Comparison of ENCODE assay signal across 26 mouse cellular contexts in the genomic region with DNA sequence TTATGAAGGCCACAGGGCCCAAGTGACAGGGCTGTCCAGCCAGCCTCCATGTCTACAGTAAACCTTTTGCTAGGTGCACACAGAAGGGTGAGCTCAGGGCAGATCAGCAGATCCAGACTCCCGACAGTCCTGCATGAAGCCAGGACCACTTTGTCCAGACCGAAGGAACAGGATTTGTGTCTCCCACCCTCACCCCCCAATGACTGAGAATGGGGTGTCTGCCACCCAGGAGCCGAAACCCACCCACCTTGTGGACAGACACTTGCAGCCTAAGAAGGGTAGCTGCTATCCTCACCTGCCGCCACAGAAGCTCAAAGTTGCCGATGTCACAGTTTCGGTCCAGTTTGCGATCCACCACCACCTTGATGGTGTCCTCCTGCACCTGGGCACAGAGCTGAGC. TPM values are rescaled to one million over a fixed set of nuclear protein-coding genes. Genes with fewer than 3 reads are reported as not detected.
"Had no signal": no experiment of that assay in that cellular context is flagged by ENCODE, and none has a peak within 500 bp of the region (broad histone marks: within the 10 kb centered on the region; RNA-seq: fewer than 3 reads in every experiment).

No protein-coding gene starts in this region.

- H3K4me3 ChIP-seq: midbrain, embryonic 10.5 days; midbrain, embryonic 13.5 days; midbrain, embryonic 15.5 days; myocyte; neural tube, embryonic 13.5 days; neural tube, embryonic 15.5 days had no signal

- H3K9me3 ChIP-seq: midbrain, embryonic 10.5 days; midbrain, embryonic 13.5 days; midbrain, embryonic 15.5 days; neural tube, embryonic 13.5 days; neural tube, embryonic 15.5 days had no signal

- H3K4me1 ChIP-seq: midbrain, embryonic 10.5 days; midbrain, embryonic 15.5 days; neural tube, embryonic 13.5 days; neural tube, embryonic 15.5 days had no signal

- H3K4me2 ChIP-seq: lung, embryonic 14.5 days; midbrain, embryonic 13.5 days; midbrain, embryonic 15.5 days; neural tube, embryonic 13.5 days; neural tube, embryonic 15.5 days had no signal

- H3K27me3 ChIP-seq: midbrain, embryonic 13.5 days; midbrain, embryonic 15.5 days; neural tube, embryonic 13.5 days; neural tube, embryonic 15.5 days had no signal

- H3K36me3 ChIP-seq: midbrain, embryonic 10.5 days; midbrain, embryonic 13.5 days; midbrain, embryonic 15.5 days; neural tube, embryonic 13.5 days; neural tube, embryonic 15.5 days had no signal

- DNase-seq: lung, adult 18-20 months; lung, embryonic 14.5 days; lung, postnatal 10 days; retina, postnatal 1 day; right cerebral cortex, adult 18-20 months; right cerebral cortex, postnatal 25 days; right cerebral cortex, postnatal 4 days; spleen, adult 18-20 months; thymus, adult 18-20 months; thymus, postnatal 14 days; thymus, postnatal 36 days had no signal

- ATAC-seq: midbrain, embryonic 13.5 days; midbrain, embryonic 15.5 days had no signal

- H3K27ac ChIP-seq: liver, embryonic 14.5 days; midbrain, embryonic 10.5 days; midbrain, embryonic 13.5 days; midbrain, embryonic 15.5 days; neural tube, embryonic 13.5 days; neural tube, embryonic 15.5 days had no signal

- H3K9ac ChIP-seq: liver, embryonic 14.5 days; lung, embryonic 14.5 days; midbrain, embryonic 13.5 days; midbrain, embryonic 15.5 days; neural tube, embryonic 13.5 days; neural tube, embryonic 15.5 days had no signal

RNA-seq across cellular contexts. Expression of gene Ttll8, which starts 39.2 kb away (rescaled TPM):
- total RNA-seq: megakaryocyte, adult 5-6 weeks; megakaryocyte-erythroid progenitor cell, adult 5-6 weeks had no signal
- polyA plus RNA-seq: liver, embryonic 14.5 days; liver, embryonic 16.5 days; lung, embryonic 14.5 days; lung, embryonic 16.5 days; midbrain, embryonic 10.5 days; midbrain, embryonic 13.5 days; myocyte; neural tube, embryonic 11.5 days; neural tube, embryonic 13.5 days; small intestine, adult 2 months; stomach, embryonic 14.5 days; thymus, postnatal 0 days had no signal
